Mouse (Mus musculus) CD4-positive naive resting alpha-beta T cell, adult 76 days (primary cell): ENCODE measurements around the gene Ttll7. TPM values are rescaled to one million over a fixed set of nuclear protein-coding genes. Genes with fewer than 3 reads are reported as not detected.

Experiments
- total RNA-seq: library from RNA; stranded (reverse); gene quantifications from one replicate; pipeline ENCODE4 v1.2.4, GENCODE M21; 2023

Gene Ttll7
- total RNA-seq, result not detected

GRCm38 (mm10) chr3:146851966-146852891 lies at the start of gene Ttll7:
Gene Ttll7, plus strand, starts transcription at chr3:146852367.

GRCm38 (mm10) chr3:146812901-146813393 lies 39.2 kb upstream of the Ttll7 start, which contains the start of gene Prkacb:
Gene Prkacb, minus strand, starts transcription at chr3:146812990.

Other genes with a start within 250 kb of the Ttll7 start
- gene Dnase2b, start 236.8 kb upstream of the Ttll7 start, total RNA-seq, result not detected
- gene 4930503B20Rik, start 201.1 kb upstream of the Ttll7 start, total RNA-seq, result not detected
- gene Samd13, start 166.8 kb upstream of the Ttll7 start, total RNA-seq, result not detected
- 110 TPM for gene Prkacb, start 39.4 kb upstream of the Ttll7 start, total RNA-seq